Mouse (Mus musculus): ENCODE measurements around the gene Abi3. TPM values are rescaled to one million over a fixed set of nuclear protein-coding genes. Genes with fewer than 3 reads are reported as not detected.

The Abi3 gene
- polyA plus RNA-seq, 1 experiment = 1.1 TPM

DNA sequence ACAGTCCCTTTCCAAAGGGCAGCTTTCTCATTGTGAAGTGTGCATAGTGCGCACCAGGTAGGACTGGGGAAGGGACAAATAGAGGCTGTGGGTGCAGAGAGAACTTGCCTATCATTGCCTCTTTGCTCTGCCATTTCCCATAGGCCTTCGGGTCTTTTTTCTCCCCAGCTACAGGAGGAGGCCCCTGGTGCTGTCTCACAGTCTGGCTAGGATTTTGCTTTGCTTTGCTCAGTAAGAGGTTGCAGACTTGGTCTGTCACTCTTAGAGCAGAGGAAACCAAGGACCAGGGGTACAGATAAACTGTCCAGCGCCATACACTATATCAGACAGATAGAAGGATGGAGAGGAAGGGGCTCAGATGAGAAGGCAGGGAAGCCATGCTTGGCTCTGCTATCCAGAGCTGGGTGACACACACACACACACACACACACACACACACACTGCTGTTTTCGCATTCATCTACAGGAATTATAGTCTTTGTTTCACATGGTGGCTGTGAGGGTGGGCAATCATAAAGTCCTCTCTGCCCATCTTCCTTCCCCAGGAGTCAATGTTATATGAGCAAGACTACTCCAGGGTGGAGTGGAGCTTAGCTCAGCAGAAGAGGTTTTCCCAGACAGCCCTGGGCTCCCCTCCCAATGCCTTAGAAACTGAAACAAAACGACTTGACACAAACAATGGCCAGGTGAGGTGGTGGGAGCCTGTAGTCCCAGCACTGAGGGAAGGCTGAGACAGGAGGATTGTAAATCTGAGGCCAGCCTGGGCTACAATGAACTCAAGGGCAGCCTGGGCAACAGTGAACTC is 1.4 kb downstream of the Abi3 start:
- 0 out of 2 replicates have a peak, but pooled peaks cover 4% of the 10 kb centered on the region for H3K4me1 ChIP-seq (ENCODE audit: control insufficient read depth, insufficient read depth, low read length)
- TF ChIP-seq CTCF (IDR thresholded peaks at IDR 0.05; ENCODE audit: borderline replicate concordance, insufficient read depth, low read length) (no peak), POLR2A (IDR thresholded peaks at IDR 0.05; ENCODE audit: low read depth, low read length) (no peak)
- no peak overlapping the region for H3K4me3 ChIP-seq (ENCODE audit: insufficient read depth, low read length)
- H3K27ac ChIP-seq (ENCODE audit: insufficient read depth, low read length) = no peak overlapping the region

DNA sequence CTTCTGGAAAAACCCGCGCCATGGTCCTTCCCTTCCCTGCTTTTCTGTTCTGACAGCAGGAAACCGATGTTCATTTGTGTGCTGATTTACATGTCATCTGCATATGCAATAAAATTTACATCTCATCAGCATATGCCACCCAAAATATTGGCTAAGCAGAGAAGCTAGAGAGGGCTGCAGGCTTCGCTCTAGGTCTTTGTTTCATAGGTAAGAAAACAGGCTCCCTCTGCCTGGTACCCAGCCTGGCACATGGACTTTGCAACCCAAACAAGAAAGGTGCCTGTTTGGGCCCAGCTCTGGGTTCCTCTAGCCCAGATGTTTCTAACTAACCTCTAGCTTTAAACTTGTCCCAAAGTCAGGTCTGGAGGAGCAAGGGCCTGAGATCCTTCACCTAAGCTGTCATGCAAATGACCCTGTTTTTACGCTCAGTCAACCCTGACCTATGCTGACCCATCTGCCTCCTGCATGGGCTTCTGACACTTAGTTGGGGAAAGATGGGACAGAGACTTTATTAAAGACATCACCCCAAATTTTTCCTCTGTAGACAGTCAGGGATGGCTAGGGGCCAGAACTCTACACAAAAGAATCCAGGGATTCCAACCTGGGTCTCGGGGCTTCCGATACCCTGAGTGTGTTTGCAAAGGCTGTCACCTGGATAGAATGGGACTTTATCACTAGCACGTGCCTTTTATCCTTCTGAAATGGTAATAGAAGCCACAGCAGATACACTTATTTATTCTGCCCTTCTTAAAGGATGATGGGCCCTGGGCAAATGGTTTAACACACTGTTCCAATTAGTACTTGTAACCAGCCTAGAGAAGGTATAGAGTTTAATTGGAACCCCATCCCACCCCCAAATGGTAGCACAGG is 3.0 kb downstream of the Abi3 start:
- Histone ChIP-seq H3K4me1 (ENCODE audit: control insufficient read depth, insufficient read depth, low read length) (0 out of 2 replicates have a peak, but pooled peaks cover 4% of the 10 kb centered on the region), H3K27ac (ENCODE audit: insufficient read depth, low read length) (no peak overlapping the region)
- TF ChIP-seq CTCF (IDR thresholded peaks at IDR 0.05; ENCODE audit: borderline replicate concordance, insufficient read depth, low read length) (no peak), POLR2A (IDR thresholded peaks at IDR 0.05; ENCODE audit: low read depth, low read length) (no peak)

DNA sequence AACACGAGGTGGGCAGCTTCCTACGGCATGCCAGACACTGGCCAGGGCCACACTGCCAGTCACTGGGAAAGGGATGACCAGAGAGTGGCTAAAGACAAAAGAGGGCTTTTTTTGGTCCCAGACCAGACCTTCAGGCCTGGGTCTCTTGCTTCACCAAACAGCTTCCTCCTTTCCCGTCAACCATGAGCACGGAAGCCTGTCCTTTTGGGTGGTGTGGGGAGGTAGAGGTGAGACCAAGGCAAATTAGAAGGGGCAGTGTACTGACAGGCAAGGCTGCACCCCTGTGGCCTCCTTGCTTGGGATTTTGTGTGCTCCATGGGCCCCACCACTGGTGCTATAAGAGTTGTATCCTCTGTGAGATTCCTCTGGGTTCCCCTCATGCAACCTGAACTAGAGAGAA is 3.7 kb downstream of the Abi3 start:
- no peak overlapping the region for H3K4me3 ChIP-seq (ENCODE audit: insufficient read depth, low read length)
- no peak overlapping the region for H3K27ac ChIP-seq (ENCODE audit: insufficient read depth, low read length)
- H3K4me1 ChIP-seq (ENCODE audit: control insufficient read depth, insufficient read depth, low read length) = 0 out of 2 replicates have a peak, but pooled peaks cover 4% of the 10 kb centered on the region
- TF ChIP-seq CTCF (IDR thresholded peaks at IDR 0.05; ENCODE audit: borderline replicate concordance, insufficient read depth, low read length) (no peak), POLR2A (IDR thresholded peaks at IDR 0.05; ENCODE audit: low read depth, low read length) (no peak)

More for the DNA sequence above, 3.0 kb downstream of the Abi3 start:
- no peak overlapping the region for H3K4me3 ChIP-seq (ENCODE audit: insufficient read depth, low read length)

DNA sequence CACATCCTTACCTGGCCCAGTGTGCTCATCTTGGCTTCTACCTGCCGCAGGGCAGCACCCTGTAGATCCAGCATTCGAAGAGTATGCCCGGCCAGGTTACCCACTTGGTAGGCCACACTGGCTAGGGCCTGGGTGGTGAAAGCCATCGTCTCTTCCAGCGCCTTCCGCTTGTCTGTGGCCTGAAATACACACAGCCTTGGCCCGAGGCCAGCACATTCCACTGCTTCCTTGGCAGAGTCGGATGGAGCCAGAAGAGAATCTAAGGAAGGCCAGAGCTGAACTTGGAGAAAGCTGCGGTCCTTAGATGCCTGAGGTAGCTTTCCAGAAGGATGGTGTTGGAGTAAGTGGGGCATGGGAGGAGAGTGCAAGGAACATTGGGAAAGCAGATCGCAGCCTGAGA is 5.2 kb downstream of the Abi3 start, which contains the start of gene Gngt2:
Gene Gngt2, plus strand, starts transcription at position 158 of the 400 bp plus-strand sequence.
- H3K27ac ChIP-seq (ENCODE audit: insufficient read depth, low read length) = no peak within 1 kb of the TSS
- H3K4me1 ChIP-seq (ENCODE audit: control insufficient read depth, insufficient read depth, low read length) = 0 out of 2 replicates have a peak, but pooled peaks cover 4% of the 10 kb centered on the region
- no peak for TF ChIP-seq CTCF (IDR thresholded peaks at IDR 0.05; ENCODE audit: borderline replicate concordance, insufficient read depth, low read length)
- no peak for TF ChIP-seq POLR2A (IDR thresholded peaks at IDR 0.05; ENCODE audit: low read depth, low read length)

DNA sequence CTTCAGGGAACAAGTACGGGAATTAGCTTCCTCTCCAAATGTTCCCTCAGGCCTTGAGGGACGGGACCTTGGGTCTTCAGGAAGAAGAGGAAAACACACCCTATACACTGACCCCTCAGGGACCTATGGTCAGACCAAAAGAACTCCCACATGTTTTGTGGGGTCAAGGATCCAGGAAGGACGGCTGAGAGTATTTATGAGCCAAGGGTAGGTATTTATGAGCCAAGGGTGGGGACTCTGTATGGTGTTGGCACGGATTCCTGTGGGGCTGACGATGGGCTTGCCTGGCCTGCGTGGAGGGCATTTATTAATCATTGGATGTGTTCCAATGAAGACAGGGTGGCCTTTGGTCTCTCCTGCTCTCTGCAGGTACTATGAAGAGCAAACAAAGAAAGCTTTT is 5.8 kb downstream of the Abi3 start:
- TF ChIP-seq POLR2A (IDR thresholded peaks at IDR 0.05; ENCODE audit: low read depth, low read length) (no peak), CTCF (IDR thresholded peaks at IDR 0.05; ENCODE audit: borderline replicate concordance, insufficient read depth, low read length) (no peak)
- no peak overlapping the region for H3K27ac ChIP-seq (ENCODE audit: insufficient read depth, low read length)
- H3K4me1 ChIP-seq (ENCODE audit: control insufficient read depth, insufficient read depth, low read length) = 0 out of 2 replicates have a peak, but pooled peaks cover 4% of the 10 kb centered on the region

More for the DNA sequence above, 5.2 kb downstream of the Abi3 start, which contains the start of gene Gngt2:
- H3K4me3 ChIP-seq (ENCODE audit: insufficient read depth, low read length) = no peak within 1 kb of the TSS

DNA sequence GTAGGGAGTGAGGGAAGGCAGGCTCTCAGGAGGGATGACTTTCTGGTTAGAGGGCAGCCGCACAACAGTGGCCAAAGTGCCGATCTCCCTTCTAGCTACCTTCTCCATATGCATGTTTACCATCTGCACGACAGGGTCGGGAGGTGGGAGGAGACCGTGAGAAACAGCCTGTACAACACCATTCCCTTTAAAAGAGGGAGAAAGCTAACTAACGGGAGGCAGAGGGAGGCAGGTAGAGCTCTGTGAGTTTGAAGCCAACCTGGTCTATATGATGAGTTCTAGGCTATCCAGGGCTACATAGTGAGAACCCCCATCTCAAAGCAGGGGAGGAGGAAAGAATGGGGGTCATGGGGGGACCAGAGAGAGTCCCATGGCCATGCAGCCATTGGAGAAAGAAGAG is 6.4 kb downstream of the Abi3 start:
- Histone ChIP-seq H3K27ac (ENCODE audit: insufficient read depth, low read length) (no peak overlapping the region), H3K4me3 (ENCODE audit: insufficient read depth, low read length) (no peak overlapping the region), H3K4me1 (ENCODE audit: control insufficient read depth, insufficient read depth, low read length) (0 out of 2 replicates have a peak, but pooled peaks cover 4% of the 10 kb centered on the region)
- TF ChIP-seq POLR2A (IDR thresholded peaks at IDR 0.05; ENCODE audit: low read depth, low read length) (no peak), CTCF (IDR thresholded peaks at IDR 0.05; ENCODE audit: borderline replicate concordance, insufficient read depth, low read length) (no peak)

More for the DNA sequence above, 5.8 kb downstream of the Abi3 start:
- no peak overlapping the region for H3K4me3 ChIP-seq (ENCODE audit: insufficient read depth, low read length)

DNA sequence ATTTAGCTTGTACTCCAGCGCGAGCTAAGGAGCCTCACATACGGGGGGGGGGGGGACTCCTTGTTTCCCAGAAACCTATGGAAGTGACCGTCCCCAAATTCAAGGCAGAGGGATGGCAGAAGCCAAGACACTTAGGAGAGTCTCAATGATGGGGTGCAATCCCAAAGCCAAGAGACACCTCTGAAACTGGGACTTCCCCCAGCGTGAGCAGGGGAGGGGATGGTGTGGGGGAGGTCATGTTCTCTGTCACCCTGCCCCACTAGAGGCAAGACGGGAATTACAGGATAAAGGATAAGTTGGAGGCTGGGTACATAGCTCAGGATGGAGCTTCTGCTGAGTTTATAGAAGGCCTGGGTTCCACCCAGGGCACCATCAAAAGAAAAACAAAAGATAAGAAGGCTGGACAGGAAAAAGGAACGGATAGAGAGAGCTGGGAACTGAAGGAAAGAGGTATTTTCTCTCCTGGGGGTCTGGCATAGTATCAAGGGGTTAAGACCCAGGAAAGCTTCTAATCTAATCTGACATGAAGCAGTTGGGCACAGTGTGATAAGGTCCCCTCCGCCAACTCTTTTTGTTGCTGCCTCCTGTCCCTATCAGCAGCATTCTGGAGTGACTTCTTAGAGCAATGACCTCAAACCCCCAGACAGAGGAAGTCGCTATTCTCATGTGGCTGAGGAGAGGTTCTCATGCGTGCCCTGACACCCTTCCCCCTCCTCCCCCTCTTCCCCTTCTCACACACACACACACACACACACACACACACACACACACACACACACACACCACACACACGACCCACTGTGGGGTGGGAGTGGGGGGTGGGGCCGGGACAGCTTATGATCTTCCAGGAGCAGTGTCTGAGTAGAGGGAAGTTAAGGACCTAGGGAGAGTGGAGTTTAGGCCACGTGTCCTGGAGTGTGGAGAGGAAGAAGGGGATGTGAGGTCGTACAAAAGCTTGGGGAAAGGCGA is 7.2 kb downstream of the Abi3 start:
- H3K4me3 ChIP-seq (ENCODE audit: insufficient read depth, low read length) = no peak overlapping the region

DNA sequence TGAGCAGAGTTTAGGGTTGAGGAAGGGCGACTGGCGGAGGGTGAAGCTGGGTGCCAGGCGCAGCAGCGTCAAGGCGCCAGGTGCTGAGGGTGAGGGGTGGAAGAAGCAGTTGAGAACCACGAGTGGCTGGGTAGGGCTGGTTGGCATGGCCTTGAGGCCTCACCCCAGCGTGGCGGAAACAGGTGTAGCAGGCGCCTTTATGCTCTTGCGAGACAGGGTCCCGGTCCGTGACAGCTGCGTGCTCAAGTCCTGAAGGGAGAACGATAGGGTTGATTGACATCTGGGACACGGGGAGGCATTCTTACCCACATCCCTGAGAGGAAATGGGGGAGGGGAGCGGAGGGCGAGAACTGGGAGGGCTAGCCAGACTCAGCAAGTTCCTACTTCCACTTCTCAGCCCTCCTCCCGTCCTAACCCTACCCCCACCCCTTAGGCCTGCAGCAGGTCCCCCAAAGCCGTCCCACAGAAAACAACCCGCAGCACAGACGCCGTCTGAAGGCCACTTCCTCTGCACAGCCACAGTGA is 8.1 kb downstream of the Abi3 start:
- H3K4me1 ChIP-seq (ENCODE audit: control insufficient read depth, insufficient read depth, low read length) = 0 out of 2 replicates have a peak, but pooled peaks cover 4% of the 10 kb centered on the region
- no peak for TF ChIP-seq CTCF (IDR thresholded peaks at IDR 0.05; ENCODE audit: borderline replicate concordance, insufficient read depth, low read length)
- no peak for TF ChIP-seq POLR2A (IDR thresholded peaks at IDR 0.05; ENCODE audit: low read depth, low read length)
- H3K27ac ChIP-seq (ENCODE audit: insufficient read depth, low read length) = no peak overlapping the region
- no peak overlapping the region for H3K4me3 ChIP-seq (ENCODE audit: insufficient read depth, low read length)

More for the DNA sequence above, 7.2 kb downstream of the Abi3 start:
- TF ChIP-seq POLR2A (IDR thresholded peaks at IDR 0.05; ENCODE audit: low read depth, low read length) = no peak
- no peak for TF ChIP-seq CTCF (IDR thresholded peaks at IDR 0.05; ENCODE audit: borderline replicate concordance, insufficient read depth, low read length)
- 0 out of 2 replicates have a peak, but pooled peaks cover 4% of the 10 kb centered on the region for H3K4me1 ChIP-seq (ENCODE audit: control insufficient read depth, insufficient read depth, low read length)
- no peak overlapping the region for H3K27ac ChIP-seq (ENCODE audit: insufficient read depth, low read length)
